Mouse (Mus musculus): Measurements from ENCODE around the gene 4930544D05Rik. TPM values are rescaled to one million over a fixed set of nuclear protein-coding genes. Genes with fewer than 3 reads are reported as not detected.

Gene 4930544D05Rik
- polyA plus RNA-seq, 1 experiment, result 775 TPM

GRCm38 (mm10) chr11:70578962-70579361 lies 36.7 kb upstream of the 4930544D05Rik start:
- no peak for TF ChIP-seq POLR2A (IDR thresholded peaks at IDR 0.05; ENCODE audit: control insufficient read depth, low read depth, low read length)
- TF ChIP-seq CTCF (IDR thresholded peaks at IDR 0.05; ENCODE audit: control insufficient read depth, insufficient read depth, insufficient replicate concordance, low read depth, low read length), result no peak

GRCm38 (mm10) chr11:70579710-70580357 lies 35.8 kb upstream of the 4930544D05Rik start:
- Histone ChIP-seq H3K27ac (ENCODE audit: control insufficient read depth, insufficient read depth, low read depth, low read length) (no peak overlapping the region), H3K36me3 (ENCODE audit: control insufficient read depth, insufficient read depth, low read length) (no peaks in the 10 kb centered on the region), H3K27me3 (ENCODE audit: control insufficient read depth, insufficient read depth, low read length) (no peaks in the 10 kb centered on the region), H3K4me3 (ENCODE audit: control insufficient read depth, low read depth, low read length) (no peak overlapping the region), H3K4me1 (ENCODE audit: control insufficient read depth, insufficient read depth, low read length) (no peaks in the 10 kb centered on the region)
- no peak for TF ChIP-seq POLR2A (IDR thresholded peaks at IDR 0.05; ENCODE audit: control insufficient read depth, low read depth, low read length)
- no peak for TF ChIP-seq CTCF (IDR thresholded peaks at IDR 0.05; ENCODE audit: control insufficient read depth, insufficient read depth, insufficient replicate concordance, low read depth, low read length)

More at GRCm38 (mm10) chr11:70578962-70579361, 36.7 kb upstream of the 4930544D05Rik start:
- no peaks in the 10 kb centered on the region for H3K36me3 ChIP-seq (ENCODE audit: control insufficient read depth, insufficient read depth, low read length)
- H3K4me1 ChIP-seq (ENCODE audit: control insufficient read depth, insufficient read depth, low read length), result no peaks in the 10 kb centered on the region
- no peak overlapping the region for H3K4me3 ChIP-seq (ENCODE audit: control insufficient read depth, low read depth, low read length)
- no peak overlapping the region for H3K27ac ChIP-seq (ENCODE audit: control insufficient read depth, insufficient read depth, low read depth, low read length)
- H3K27me3 ChIP-seq (ENCODE audit: control insufficient read depth, insufficient read depth, low read length), result no peaks in the 10 kb centered on the region

- no peak for TF ChIP-seq CTCF (IDR thresholded peaks at IDR 0.05; ENCODE audit: control insufficient read depth, insufficient read depth, insufficient replicate concordance, low read depth, low read length)
- no peak for TF ChIP-seq POLR2A (IDR thresholded peaks at IDR 0.05; ENCODE audit: control insufficient read depth, low read depth, low read length)
- Histone ChIP-seq H3K4me3 (ENCODE audit: control insufficient read depth, low read depth, low read length) (no peak overlapping the region), H3K27ac (ENCODE audit: control insufficient read depth, insufficient read depth, low read depth, low read length) (no peak overlapping the region), H3K36me3 (ENCODE audit: control insufficient read depth, insufficient read depth, low read length) (no peaks in the 10 kb centered on the region), H3K4me1 (ENCODE audit: control insufficient read depth, insufficient read depth, low read length) (0 out of 2 replicates have a peak, but pooled peaks cover under 1% of the 10 kb centered on the region), H3K27me3 (ENCODE audit: control insufficient read depth, insufficient read depth, low read length) (no peaks in the 10 kb centered on the region)
These were observed 35.3 kb upstream of the 4930544D05Rik start for GRCm38 (mm10) chr11:70580358-70580720.

GRCm38 (mm10) chr11:70580921-70581320 lies 34.7 kb upstream of the 4930544D05Rik start:
- H3K27me3 ChIP-seq (ENCODE audit: control insufficient read depth, insufficient read depth, low read length), result no peaks in the 10 kb centered on the region
- H3K4me3 ChIP-seq (ENCODE audit: control insufficient read depth, low read depth, low read length), result no peak overlapping the region
- H3K27ac ChIP-seq (ENCODE audit: control insufficient read depth, insufficient read depth, low read depth, low read length), result no peak overlapping the region
- H3K4me1 ChIP-seq (ENCODE audit: control insufficient read depth, insufficient read depth, low read length), result 0 out of 2 replicates have a peak, but pooled peaks cover 2% of the 10 kb centered on the region
- TF ChIP-seq CTCF (IDR thresholded peaks at IDR 0.05; ENCODE audit: control insufficient read depth, insufficient read depth, insufficient replicate concordance, low read depth, low read length) (no peak), POLR2A (IDR thresholded peaks at IDR 0.05; ENCODE audit: control insufficient read depth, low read depth, low read length) (no peak)
- no peaks in the 10 kb centered on the region for H3K36me3 ChIP-seq (ENCODE audit: control insufficient read depth, insufficient read depth, low read length)

GRCm38 (mm10) chr11:70582196-70582595 lies 33.5 kb upstream of the 4930544D05Rik start:
- Histone ChIP-seq H3K36me3 (ENCODE audit: control insufficient read depth, insufficient read depth, low read length) (no peaks in the 10 kb centered on the region), H3K4me3 (ENCODE audit: control insufficient read depth, low read depth, low read length) (no peak overlapping the region), H3K27me3 (ENCODE audit: control insufficient read depth, insufficient read depth, low read length) (no peaks in the 10 kb centered on the region), H3K27ac (ENCODE audit: control insufficient read depth, insufficient read depth, low read depth, low read length) (no peak overlapping the region), H3K4me1 (ENCODE audit: control insufficient read depth, insufficient read depth, low read length) (0 out of 2 replicates have a peak, but pooled peaks cover 2% of the 10 kb centered on the region)
- TF ChIP-seq POLR2A (IDR thresholded peaks at IDR 0.05; ENCODE audit: control insufficient read depth, low read depth, low read length), result no peak
- no peak for TF ChIP-seq CTCF (IDR thresholded peaks at IDR 0.05; ENCODE audit: control insufficient read depth, insufficient read depth, insufficient replicate concordance, low read depth, low read length)

GRCm38 (mm10) chr11:70583022-70583714 lies 32.5 kb upstream of the 4930544D05Rik start:
- TF ChIP-seq POLR2A (IDR thresholded peaks at IDR 0.05; ENCODE audit: control insufficient read depth, low read depth, low read length) (no peak), CTCF (IDR thresholded peaks at IDR 0.05; ENCODE audit: control insufficient read depth, insufficient read depth, insufficient replicate concordance, low read depth, low read length) (no peak)
- Histone ChIP-seq H3K4me1 (ENCODE audit: control insufficient read depth, insufficient read depth, low read length) (0 out of 2 replicates have a peak, but pooled peaks cover 2% of the 10 kb centered on the region), H3K27me3 (ENCODE audit: control insufficient read depth, insufficient read depth, low read length) (no peaks in the 10 kb centered on the region), H3K36me3 (ENCODE audit: control insufficient read depth, insufficient read depth, low read length) (no peaks in the 10 kb centered on the region), H3K27ac (ENCODE audit: control insufficient read depth, insufficient read depth, low read depth, low read length) (no peak overlapping the region), H3K4me3 (ENCODE audit: control insufficient read depth, low read depth, low read length) (no peak overlapping the region)

- no peaks in the 10 kb centered on the region for H3K27me3 ChIP-seq (ENCODE audit: control insufficient read depth, insufficient read depth, low read length)
- TF ChIP-seq CTCF (IDR thresholded peaks at IDR 0.05; ENCODE audit: control insufficient read depth, insufficient read depth, insufficient replicate concordance, low read depth, low read length) (no peak), POLR2A (IDR thresholded peaks at IDR 0.05; ENCODE audit: control insufficient read depth, low read depth, low read length) (no peak)
- H3K4me3 ChIP-seq (ENCODE audit: control insufficient read depth, low read depth, low read length), result no peak overlapping the region
- 0 out of 2 replicates have a peak, but pooled peaks cover 2% of the 10 kb centered on the region for H3K4me1 ChIP-seq (ENCODE audit: control insufficient read depth, insufficient read depth, low read length)
- no peaks in the 10 kb centered on the region for H3K36me3 ChIP-seq (ENCODE audit: control insufficient read depth, insufficient read depth, low read length)
- no peak overlapping the region for H3K27ac ChIP-seq (ENCODE audit: control insufficient read depth, insufficient read depth, low read depth, low read length)
These were observed 31.9 kb upstream of the 4930544D05Rik start for GRCm38 (mm10) chr11:70583775-70584174.
